Mouse (Mus musculus) c-Kit-negative CD71-positive TER-119-positive erythroid progenitor cells, embryonic 14.5 days (primary cell): ENCODE results near the gene Asb16.

ENCODE experiments used
- DNase-seq: peaks from one replicate; pipeline ENCODE4 v3.0.0-alpha.2; 2013; ENCODE audit warnings: low read depth, low spot score

The Asb16 gene

DNA sequence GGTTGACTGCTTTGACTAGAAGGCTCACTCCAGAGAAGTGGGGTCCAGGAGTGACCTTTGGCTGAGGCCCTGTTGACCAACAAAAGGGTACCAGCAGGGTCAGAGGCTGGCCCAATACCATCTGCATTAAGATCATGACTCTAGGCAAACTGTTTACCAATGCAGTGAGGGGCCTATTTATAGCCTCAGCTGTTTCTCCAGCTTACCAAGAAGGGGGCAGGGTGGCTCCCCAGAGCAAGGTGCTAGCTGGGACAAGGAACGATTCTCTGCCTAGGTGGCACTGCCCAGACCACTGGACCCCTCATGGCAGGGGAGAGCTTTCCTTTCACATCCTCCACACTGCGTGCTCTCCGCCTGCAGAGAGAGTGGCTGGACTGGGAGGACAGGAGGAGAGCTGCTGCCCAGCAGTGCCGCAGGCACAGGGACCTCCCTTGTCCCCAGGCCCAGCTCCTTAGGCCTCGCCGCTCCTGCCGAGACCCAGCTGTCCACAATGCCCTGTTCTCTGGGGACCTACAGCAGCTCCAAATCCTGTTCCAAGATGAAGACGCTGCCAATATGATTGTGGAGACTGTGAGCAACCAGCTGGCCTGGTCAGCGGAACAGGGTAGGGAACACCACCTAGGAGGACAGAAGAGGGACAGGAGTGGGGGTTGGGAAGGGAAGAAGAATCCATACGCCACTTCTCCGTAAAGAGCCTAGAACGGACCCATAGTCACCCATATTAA is at the start of gene Asb16:
TSS of gene Asb16 (plus strand) at position 224 of the 725 bp plus-strand sequence.
- DNase-seq = no peak

DNA sequence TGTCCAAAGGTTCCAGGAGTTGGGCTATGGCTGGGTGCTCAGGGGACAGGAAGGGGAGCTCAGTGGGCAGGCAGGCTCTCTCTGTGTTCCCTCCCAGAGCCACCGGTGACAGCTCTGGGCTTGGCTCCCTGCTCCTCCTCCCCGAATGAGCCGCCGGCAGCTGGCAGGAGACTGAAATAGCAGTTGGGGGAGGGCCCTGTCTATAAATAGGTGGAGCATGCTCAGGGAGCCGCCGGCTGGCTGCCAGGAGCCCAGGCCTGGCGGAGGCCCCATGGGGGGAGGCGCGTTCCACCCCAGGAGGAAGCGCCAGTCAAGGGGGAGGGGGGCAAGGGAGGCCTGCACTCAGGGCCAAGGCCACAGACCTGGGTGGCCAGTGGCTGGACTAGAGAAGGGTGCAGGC is 49.8 kb upstream of the Asb16 start:
- DNase-seq = no peak

DNA sequence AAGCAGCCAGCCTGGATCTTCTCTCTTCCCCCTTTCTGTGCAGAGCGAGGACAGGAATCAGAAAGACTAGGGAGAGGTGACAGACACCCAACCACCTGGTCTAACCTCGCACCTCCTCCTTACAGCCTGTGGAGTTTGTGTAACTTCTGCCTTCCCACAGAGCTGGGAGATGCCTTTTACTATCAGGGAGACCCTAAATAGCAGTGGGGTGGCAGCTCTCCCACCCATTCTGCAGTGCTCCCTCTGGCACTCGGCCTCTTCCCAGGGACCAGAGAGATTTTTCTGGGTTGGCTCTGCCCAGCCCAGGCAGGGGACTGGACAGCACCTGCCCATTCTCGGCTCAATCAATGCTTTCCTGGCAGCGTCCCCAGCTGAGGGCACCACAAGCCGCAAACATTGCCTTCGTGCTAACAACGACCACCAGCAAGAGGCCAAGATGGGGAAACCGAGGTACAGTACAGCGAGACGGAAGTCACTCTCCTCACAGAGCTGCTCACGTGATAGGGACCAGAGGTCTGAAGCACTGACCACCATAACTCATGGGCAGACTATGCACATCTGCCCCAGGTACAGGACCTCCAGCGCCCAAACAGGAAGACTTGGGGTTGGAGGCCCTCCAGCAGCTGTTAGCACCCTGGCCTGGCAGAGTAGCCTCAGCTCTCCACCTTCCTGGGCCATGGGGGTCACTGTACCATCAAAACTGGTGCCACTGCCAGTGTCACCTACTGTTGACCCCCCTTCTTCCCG is 49.1 kb upstream of the Asb16 start:
- no peak for DNase-seq

DNA sequence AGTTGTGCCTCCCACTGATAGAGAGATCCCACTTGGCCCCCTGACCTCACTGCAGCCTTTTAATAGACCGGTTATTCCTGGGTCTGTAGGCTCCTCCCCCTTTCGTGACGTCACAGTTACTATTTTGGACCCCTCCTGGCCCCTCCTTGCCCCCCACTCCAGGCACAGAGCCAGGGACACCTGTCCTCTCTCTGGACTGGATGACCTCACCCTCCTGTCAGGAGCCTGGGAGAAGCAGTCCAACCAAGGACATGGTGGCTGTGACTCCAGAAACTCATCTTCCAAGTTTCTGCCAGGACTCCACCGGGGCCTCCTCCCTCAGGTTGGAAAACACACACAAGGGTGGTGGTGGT is 48.6 kb upstream of the Asb16 start:
- no peak for DNase-seq

DNA sequence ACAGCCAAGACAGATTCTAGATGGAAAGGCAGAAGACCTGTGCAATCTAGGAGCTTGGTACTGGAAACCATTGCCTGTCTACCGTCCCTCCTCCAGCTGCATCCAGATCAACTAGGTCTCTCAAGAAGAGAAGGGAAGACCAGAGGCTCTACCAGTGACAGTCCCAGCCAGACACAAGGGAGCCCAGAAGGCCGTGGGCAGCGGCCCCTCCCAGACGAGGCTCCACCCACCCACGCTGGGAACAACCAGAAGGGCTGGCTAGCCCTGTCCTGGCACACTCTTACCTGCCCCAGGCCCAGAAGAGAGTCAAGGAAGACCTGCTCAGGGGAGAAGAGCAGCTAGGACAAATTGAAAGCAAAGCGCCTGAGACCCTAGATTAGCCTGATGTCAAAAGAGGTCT is 48.1 kb upstream of the Asb16 start:
- DNase-seq = no peak

DNA sequence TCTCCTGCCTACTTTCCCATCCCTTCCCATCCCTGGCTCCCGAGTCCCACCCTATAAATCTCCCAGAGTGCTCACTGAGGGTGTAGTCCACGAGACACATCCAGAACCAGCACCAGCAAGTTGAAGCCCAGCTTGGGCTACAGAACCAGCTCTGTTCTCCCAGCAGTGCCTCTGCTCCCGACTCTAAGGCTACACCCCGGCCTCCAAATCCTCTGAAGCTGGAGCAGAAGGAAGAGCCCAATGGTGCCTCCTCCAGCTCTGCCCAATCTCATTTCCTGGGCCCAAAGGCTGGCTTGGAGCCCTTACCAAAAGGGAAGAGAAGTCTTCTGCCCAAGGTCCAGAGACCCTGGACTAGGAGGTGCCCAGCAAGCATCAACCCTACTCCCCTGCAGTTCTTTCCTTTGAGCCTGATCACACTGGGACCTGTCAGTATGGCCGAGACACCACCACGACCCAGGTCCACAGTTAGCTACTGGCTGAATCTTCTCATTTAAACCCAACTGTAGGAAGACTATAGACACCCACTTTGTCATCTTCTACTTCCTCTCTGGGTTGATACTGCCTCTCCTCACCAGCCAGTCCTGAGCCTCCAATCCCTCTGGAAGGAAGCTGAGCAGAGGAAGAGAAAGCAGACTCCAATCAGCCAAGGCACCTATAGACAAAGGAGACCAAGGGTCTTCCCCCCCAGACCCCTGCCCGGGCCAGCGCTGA is 47.1 kb upstream of the Asb16 start:
- DNase-seq = no peak

DNA sequence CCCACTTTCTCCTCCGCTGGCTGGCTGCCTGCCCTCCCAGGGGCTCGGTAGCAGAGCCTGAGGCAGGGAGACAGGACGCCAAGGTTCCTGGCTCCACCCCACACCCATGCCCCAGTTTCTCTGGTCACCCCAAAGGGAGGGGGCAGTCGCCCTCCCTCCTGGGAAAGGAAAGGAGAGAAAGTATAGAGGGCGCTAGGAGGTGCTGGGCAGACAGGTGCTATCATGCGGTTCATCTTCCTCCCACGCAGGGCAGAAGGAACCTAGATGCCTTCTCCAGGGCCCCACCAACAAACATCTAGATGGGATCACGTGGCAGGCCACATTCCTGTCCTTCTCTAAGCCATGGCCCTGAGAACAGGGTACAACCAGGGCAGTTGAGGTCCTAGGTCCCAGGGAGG is 46.6 kb upstream of the Asb16 start:
- no peak for DNase-seq

DNA sequence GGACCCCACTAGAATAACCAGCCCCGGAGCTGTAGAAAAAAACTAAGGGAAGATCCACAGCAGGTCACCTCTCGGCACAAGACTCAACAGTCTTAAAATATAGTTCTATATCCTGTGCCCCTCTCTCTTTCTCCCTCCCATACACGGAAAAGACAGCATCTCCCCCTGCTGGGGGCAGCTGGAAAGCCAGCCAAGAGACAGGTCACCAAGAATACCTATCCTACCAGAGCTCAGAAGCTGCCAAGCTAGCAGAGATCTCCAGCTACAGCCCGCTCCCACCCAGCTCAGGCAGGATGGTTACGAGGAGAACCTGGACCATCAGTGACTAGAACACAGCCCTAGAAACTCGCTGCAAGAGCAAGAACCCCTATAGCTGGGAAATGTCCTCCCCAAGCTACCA is 45.4 kb upstream of the Asb16 start:
- no peak for DNase-seq

DNA sequence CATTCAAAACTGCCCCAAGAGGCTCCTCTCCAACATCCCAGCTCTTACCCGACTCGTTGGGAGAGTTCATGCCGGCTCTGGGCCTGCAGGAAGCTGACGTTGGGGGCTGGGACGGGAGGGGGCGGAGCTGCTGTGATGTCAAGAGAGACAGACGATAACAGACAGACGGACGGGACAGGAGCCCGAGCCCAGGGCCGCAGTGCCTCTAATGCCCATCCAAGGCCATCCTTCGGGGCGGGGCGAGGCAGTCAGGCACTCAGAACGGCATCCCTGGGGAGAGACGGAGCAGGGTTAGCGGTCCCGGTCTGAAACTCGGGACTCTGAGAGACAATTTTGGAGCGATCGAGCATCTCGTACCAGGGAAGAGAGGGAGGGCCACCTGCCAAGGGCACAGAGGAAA is 43.9 kb upstream of the Asb16 start:
- no peak for DNase-seq

DNA sequence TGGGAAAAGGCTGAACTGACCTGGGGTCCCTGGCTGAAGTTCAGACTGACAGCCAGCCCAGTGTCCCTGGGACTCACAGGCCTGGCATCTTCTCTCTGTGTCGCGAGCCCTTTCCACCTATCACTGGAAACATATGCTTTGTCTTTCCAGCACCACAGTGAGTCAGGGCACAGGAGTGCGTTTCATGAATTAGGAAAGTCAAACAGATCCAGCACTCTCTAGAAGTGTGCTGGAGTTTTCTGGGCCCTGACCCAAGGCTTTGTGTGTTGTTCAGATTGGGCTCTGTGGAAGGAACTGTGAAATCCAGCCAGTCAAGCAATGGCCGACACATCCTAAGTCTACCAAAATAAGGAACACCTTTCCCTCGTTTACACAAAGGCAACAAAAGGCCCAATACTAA is 43.3 kb upstream of the Asb16 start:
- no peak for DNase-seq

DNA sequence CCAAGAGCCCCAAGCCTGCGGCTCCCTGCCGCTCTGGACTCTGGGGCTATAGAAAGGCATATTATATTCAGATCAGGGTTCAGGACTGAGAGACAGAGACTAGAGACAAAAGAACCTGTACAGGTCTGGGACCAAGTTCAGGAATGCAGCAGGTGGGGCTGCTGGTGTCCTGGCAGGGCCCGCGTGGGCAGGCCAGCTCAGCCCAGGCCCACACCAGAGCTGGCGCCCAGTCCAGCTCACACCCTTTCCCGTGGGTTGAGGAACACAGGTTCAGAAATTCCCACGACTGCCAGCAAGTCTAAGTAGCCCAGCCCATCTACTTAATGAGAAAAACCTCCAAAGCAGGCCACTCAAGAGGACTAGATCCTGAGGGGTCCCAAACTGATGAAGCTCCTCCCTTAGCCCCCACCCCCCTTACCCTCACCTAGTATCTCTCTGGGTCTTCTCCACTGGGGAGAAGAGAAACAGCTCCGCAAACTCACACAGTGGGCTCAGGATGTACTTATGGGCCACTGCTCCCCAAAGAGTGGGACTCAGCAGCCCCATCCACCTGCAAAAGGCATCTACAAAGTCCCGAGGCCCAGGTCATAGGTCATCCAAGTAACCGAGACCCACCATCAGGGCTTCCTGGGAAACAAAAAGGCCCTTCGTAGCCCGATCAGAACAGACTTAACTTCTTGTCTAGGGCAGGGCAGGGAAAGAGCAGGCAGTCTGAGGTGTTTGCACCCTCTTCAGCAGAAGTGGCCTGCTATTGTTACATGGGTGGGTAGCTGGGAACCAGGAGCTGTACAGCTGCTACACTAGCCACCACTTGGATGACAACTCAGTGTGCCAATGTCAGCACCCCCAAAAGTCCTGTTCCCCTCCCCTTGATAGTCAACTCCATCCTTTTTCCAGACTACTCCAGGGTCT is 42.2 kb upstream of the Asb16 start:
- DNase-seq = no peak

DNA sequence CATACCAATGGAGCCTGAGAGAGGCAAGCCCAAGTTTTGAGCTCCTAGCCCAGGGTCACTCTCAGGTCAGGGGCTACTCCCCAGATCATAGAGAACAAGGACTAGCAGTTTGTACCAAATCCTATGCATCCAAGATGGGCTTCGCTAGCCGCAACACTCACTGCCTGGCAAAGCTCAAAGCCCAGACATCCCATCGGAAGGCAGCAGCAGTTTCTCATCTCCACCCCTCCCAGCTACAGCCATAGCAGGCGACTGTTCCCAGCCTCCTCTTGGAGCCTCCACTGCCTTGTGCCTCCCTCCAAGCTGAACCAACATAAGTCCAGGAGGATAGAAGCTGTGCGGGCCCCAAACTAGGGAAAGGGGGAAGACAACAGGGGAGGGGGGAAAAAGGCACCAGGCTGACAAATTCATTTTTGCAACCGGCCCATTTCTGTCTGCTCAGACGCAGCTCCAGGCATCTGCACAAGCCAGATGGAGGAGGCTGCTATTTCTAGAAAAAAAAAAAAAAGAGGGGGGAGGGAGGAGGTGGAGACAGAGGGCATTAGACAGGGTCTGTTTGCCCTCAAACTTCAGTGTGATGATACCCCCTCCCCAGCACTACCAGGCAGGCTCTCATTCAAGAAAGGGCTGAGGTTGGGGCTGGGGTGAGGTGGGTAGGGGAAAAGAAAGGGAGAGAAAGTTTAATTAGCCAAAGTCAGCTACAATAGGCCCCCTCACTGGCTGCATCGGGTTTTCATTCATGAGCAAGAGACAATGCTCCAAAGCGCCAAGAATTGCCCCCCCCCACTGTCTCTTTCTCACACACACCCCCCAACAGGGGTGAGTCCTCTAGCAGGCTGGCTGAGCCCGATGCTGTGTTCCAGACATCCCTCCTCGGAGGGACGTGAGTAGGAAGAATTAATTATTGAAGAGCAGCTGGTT is 41.0 kb upstream of the Asb16 start:
- DNase-seq = no peak

DNA sequence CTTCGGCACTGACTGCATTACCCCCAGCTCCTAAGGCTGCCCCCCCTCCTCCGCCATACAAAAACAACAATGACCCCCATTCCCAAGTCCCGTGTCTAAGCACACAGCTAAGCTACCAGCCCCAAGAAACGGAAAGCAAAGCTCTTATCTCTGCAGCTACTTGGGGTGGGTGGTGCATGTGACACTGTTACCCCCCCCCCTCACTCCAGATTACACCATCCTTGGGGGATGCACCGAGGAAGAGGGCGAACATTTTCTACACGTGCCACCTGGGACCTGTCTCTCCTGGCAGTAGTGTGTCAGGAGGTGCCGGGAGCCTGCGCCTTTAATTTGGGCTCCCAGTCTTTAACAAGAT is 40.4 kb upstream of the Asb16 start:
- no peak for DNase-seq

DNA sequence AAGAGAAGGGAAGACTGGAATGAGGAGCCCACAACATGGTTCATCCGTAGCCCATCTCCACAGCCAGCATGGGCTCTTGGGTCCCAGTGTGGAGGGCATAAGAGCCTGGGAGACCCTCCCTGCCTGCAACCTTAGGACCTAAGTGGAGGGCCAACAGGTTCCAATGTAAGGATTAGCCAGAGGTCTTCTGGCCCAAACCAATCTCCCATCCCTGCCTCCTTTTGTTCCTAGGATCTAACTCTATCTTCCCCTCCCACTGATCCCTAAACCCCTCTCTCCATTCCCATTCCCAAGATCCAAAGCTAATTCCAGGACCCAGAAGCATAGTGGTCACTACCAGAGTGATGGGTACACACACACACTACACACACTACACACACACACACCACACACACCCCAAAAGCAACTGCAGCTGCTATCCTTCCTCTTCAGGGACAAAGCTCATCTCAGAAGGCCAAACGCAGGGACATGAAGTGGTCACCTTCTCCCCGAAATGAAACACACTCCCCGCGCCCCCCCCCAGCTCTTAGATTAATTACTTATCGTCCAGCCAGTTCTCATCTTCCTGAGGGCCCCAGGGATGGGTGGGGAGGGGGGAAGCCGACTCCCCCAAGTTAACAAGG is 39.8 kb upstream of the Asb16 start:
- no peak for DNase-seq

DNA sequence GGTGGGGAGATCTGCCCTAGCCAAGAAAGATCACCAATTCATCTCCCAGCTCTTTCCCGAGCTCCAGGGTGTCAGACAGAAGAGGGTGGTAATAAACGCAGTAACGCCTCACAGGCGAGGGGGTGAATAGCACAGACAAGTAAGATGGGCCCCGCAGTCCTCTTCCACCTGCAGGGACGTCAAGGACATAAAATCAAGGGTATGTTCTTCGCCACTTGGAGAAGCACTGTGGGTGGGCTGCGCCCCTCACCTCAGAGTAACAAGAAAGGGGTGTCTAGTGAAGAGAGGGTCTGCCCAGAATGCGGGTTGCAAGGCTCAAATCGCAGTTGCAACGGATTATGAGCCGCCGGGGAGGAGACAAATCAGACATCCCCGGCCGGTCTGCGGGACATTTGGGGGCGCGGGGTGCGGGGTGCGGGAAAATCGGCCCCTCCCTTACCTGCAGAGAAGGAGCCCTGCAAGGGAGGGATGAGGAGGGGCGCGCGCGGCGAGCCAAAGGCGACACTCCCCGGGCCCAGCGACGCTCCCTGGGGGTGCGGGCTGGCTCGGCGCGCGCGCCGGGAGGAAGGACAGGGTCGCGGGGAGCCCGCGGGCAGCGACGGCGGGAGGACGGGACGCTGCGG is 39.1 kb upstream of the Asb16 start:
- DNase-seq = no peak

DNA sequence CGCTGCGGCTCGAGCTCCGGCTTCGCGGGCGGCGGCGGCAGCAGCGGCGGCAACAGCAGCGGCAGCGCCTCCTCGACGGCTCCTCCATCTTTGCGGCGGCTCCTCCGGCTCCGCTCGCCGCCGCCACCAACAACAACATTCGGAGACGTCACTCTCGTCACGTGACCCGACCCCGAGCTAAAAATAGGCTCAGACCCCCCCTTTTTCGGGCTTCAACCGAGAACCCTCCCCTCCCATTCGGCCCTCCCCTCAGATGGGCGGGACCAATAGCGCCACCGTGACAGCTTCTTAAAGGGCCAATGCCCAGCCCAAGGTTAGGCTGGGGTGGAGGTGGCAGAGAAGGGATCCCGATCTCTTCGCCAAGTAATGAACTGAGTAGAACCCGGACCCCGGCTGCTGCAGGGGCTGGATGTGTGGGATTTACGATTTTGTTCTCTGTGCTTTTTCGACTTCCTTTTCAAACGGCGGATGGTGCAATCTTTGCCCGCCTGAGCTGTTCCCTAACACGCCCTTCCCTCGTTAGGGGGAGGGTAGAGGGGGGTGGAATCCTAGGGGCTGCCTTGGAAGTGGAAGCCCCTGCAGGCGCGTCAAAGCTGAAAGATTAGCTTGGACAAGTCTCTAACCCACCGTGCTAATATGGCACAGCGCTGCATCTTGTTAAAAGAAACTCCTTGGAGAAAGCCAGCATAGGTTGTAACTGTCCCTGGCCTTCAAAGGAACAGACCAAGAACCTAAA is 38.4 kb upstream of the Asb16 start, which contains the start of gene Hdac5:
TSS of gene Hdac5 (minus strand) at position 161 of the 736 bp plus-strand sequence.
- DNase-seq = peak; percentile 88

DNA sequence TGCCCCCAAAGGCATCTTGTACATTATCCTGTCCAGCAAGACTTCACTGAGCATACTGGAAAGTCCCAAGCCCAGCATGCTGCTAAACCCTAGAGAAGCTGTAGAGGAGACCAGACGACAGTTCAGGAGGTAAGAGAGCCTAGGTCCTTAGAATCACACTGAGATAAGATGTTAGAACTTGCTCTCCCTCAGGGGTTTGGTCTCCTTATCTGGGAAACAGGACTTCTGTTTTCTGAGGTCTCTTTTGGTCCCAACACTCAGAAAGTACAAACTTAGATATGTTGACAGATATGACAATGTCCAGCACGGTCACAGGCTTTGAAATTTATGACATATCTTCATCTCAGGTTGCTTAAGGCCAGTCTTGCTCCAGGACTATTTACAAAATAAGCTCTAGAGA is 32.5 kb upstream of the Asb16 start:
- no peak for DNase-seq

DNA sequence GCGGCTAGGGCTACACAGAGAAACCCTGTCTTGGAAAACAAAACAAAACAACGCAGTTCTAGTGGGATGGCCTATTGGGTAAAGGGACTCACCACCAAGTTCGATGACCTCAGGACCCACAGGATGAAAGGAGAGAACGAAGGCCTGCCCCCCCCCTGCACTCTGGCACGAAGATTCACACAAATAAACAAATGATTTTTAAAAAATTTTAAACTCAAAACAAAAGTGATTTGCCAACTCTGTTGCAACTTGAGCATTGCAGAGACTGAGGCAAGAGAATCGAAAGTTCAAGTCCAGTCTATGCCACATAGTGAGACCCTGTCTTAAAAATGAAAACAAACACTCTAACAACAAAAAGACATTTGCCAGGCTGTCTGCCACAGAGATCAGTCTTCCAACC is 27.9 kb upstream of the Asb16 start:
- no peak for DNase-seq

DNA sequence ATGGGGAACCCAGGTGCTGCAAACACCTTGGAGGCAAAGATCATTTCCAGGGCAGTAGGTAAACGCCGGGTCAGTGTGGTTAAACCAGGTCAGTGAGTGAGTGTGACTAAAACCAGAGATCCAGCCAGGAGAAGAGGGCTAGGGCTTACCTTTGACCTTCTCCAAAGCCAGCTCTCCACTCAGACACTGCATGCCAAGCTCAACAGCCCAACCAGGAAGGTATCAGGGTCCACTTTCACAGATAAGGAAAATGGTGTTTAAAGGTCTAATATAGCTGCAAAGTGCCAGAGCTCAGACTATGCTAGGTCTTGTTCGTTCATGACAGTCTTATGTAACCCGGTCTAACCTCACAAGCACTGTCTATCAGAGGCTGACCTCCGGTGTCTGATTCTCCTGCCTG is 27.3 kb upstream of the Asb16 start:
- no peak for DNase-seq
